Comparison of ENCODE assay signal across 10 mouse cellular contexts in genomic region chr14:18237381-18237780, GRCm38 (mm10). TPM values are rescaled to one million over a fixed set of nuclear protein-coding genes. Genes with fewer than 3 reads are reported as not detected.
DNase-seq lines count a peak whose midpoint lies in the region; ATAC-seq and TF ChIP-seq lines count a peak whose summit lies in the region.
"Had no signal": no experiment of that assay in that cellular context is flagged by ENCODE, and none has a peak within 500 bp of the region (broad histone marks: within the 10 kb centered on the region; RNA-seq: fewer than 3 reads in every experiment).

No protein-coding gene starts in this region.

- intact Hi-C loops in heart, postnatal 14 days (cut with DNase I) = loop anchor here (10.0 kb wide), 1 partner anchor 657 kb away; the partner anchor contains the start of gene Ube2e2

- no peaks in the 10 kb centered on the region for H3K36me3 ChIP-seq in heart, embryonic 13.5 days
- no peaks in the 10 kb centered on the region for H3K36me3 ChIP-seq in hindbrain, embryonic 13.5 days
- no peaks in the 10 kb centered on the region for H3K36me3 ChIP-seq in midbrain, embryonic 14.5 days (ENCODE audit: control insufficient read depth, insufficient read depth, low read length)
- H3K36me3 ChIP-seq: G1E had no signal

- DNase-seq in heart, postnatal 14 days = no peak
- DNase-seq in midbrain, embryonic 14.5 days = no peak
- no peak for DNase-seq in cerebellum, adult 18-20 months
- DNase-seq in adrenal gland, postnatal 10 days = no peak
- no peak for DNase-seq in layer of hippocampus, adult 9-11 months
- DNase-seq: cerebellum, adult 8-10 months had no signal

- peak overlapping the region; percentile 94 for H3K27ac ChIP-seq in heart, embryonic 13.5 days (replicated peaks)
- peak overlapping the region; percentile 26; the same call in 1 of the 2 replicates for H3K27ac ChIP-seq in bone marrow macrophage, adult 2 months (ENCODE audit: insufficient read depth, low read depth, low read length)
- H3K27ac ChIP-seq in hindbrain, embryonic 13.5 days = no peak overlapping the region
- H3K27ac ChIP-seq in midbrain, embryonic 14.5 days (replicated peaks; ENCODE audit: low read depth, low read length) = no peak overlapping the region

- no peak for TF ChIP-seq POLR2A in bone marrow macrophage, adult 2 months (IDR thresholded peaks at IDR 0.05; ENCODE audit: borderline replicate concordance, low read depth, low read length)

- H3K9me3 ChIP-seq in heart, embryonic 13.5 days = no peaks in the 10 kb centered on the region
- H3K9me3 ChIP-seq in hindbrain, embryonic 13.5 days = no peaks in the 10 kb centered on the region
- H3K9me3 ChIP-seq in midbrain, embryonic 14.5 days (ENCODE audit: control insufficient read depth, low read length) = no peaks in the 10 kb centered on the region
- H3K9me3 ChIP-seq: G1E had no signal

- no peak for ATAC-seq in heart, embryonic 13.5 days (ENCODE audit: extremely low read depth, insufficient number of reproducible peaks, low FRiP score, low TSS enrichment)
- no peak for ATAC-seq in hindbrain, embryonic 13.5 days (ENCODE audit: low FRiP score)
- no peak for ATAC-seq in midbrain, embryonic 14.5 days (ENCODE audit: low FRiP score, low TSS enrichment)

- H3K4me1 ChIP-seq in heart, embryonic 13.5 days = peaks cover 44% of the 10 kb centered on the region
- H3K4me1 ChIP-seq in bone marrow macrophage, adult 2 months (ENCODE audit: control insufficient read depth, insufficient read depth, low read length) = peaks cover 20% of the 10 kb centered on the region
- H3K4me1 ChIP-seq in hindbrain, embryonic 13.5 days (replicated peaks) = no peaks in the 10 kb centered on the region
- H3K4me1 ChIP-seq in midbrain, embryonic 14.5 days (ENCODE audit: control insufficient read depth, insufficient read depth, low read length) = no peaks in the 10 kb centered on the region

- H3K27me3 ChIP-seq in heart, embryonic 13.5 days (replicated peaks) = no peaks in the 10 kb centered on the region
- no peaks in the 10 kb centered on the region for H3K27me3 ChIP-seq in hindbrain, embryonic 13.5 days
- no peaks in the 10 kb centered on the region for H3K27me3 ChIP-seq in midbrain, embryonic 14.5 days (ENCODE audit: control insufficient read depth, insufficient read depth, low read length)

- peak overlapping the region; percentile 78 for H3K4me2 ChIP-seq in heart, embryonic 13.5 days
- H3K4me2 ChIP-seq in hindbrain, embryonic 13.5 days = peak overlapping the region; percentile 73; the same call in 1 of the 2 replicates
- H3K4me2 ChIP-seq in midbrain, embryonic 14.5 days (ENCODE audit: low read length) = peak overlapping the region; percentile 79

- peak overlapping the region; percentile 88; the same call in 1 of the 2 replicates for H3K9ac ChIP-seq in heart, embryonic 13.5 days
- no peak overlapping the region for H3K9ac ChIP-seq in hindbrain, embryonic 13.5 days
- no peak overlapping the region for H3K9ac ChIP-seq in midbrain, embryonic 14.5 days (replicated peaks; ENCODE audit: low read length)

- TF ChIP-seq CTCF in bone marrow macrophage, adult 2 months (IDR thresholded peaks at IDR 0.05; ENCODE audit: low read depth, low read length) = no peak

- WGBS in heart, embryonic 13.5 days = 75% methylated on average over 4 of the region's 4 CpGs
- 63% methylated on average over 4 of the region's 4 CpGs for WGBS in hindbrain, embryonic 13.5 days
- WGBS in midbrain, embryonic 14.5 days = 42% methylated on average over 4 of the region's 4 CpGs

- peak overlapping the region; percentile 92 for H3K4me3 ChIP-seq in heart, embryonic 13.5 days
- H3K4me3 ChIP-seq in bone marrow macrophage, adult 2 months (ENCODE audit: insufficient read depth, low read length) = peak overlapping the region; percentile 89; the same call in 1 of the 2 replicates
- H3K4me3 ChIP-seq in hindbrain, embryonic 13.5 days = no peak overlapping the region; the same call in 1 of the 2 replicates
- peak overlapping the region; percentile 83 for H3K4me3 ChIP-seq in midbrain, embryonic 14.5 days (replicated peaks; ENCODE audit: low read depth, low read length)

RNA-seq across cellular contexts. Expression of gene Nr1d2, which starts 1.5 kb away (rescaled TPM):
- 10.0 and 10.9 TPM in 2 replicates for polyA plus RNA-seq in heart, embryonic 13.5 days (2015; fragmentation: Nextera tagmentation; extraction: Ambion mirVana)
- total RNA-seq in heart, postnatal 14 days (2021) = 10 to 100 TPM; 56.8 to 60.5 TPM
- polyA plus RNA-seq in bone marrow macrophage, adult 2 months (2012; ENCODE audit: insufficient read depth, insufficient read length, missing spikeins) = 44.7 and 47.6 TPM in 2 replicates
- polyA plus RNA-seq in hindbrain, embryonic 13.5 days (2015; fragmentation: Nextera tagmentation; extraction: Ambion mirVana) = 3.7 and 4.1 TPM in 2 replicates
- polyA plus RNA-seq in midbrain, embryonic 14.5 days (2014; fragmentation: Nextera tagmentation; extraction: Ambion mirVana) = 3.6 and 7.0 TPM in 2 replicates
- total RNA-seq in adrenal gland, postnatal 10 days (2021) = 10 to 100 TPM; 32.3 to 51.7 TPM

RNA-seq across cellular contexts. Expression of gene Nkiras1, which starts 33.6 kb away (rescaled TPM):
- 17.1 and 20.5 TPM in 2 replicates for polyA plus RNA-seq in heart, embryonic 13.5 days (2015; fragmentation: Nextera tagmentation; extraction: Ambion mirVana)
- total RNA-seq in heart, postnatal 14 days (2021) = 10 to 100 TPM; 34.6 to 36.3 TPM
- polyA plus RNA-seq in bone marrow macrophage, adult 2 months (2012; ENCODE audit: insufficient read depth, insufficient read length, missing spikeins) = 10.6 and 14.1 TPM in 2 replicates
- polyA plus RNA-seq in hindbrain, embryonic 13.5 days (2015; fragmentation: Nextera tagmentation; extraction: Ambion mirVana) = 40.1 and 43.1 TPM in 2 replicates
- polyA plus RNA-seq in midbrain, embryonic 14.5 days (2014; fragmentation: Nextera tagmentation; extraction: Ambion mirVana) = 38.0 and 54.5 TPM in 2 replicates
- total RNA-seq in adrenal gland, postnatal 10 days (2021) = 10 to 100 TPM; 19.4 to 24.0 TPM

RNA-seq across cellular contexts. Expression of gene Rpl15, which starts 33.8 kb away (rescaled TPM):
- polyA plus RNA-seq in heart, embryonic 13.5 days (2015; fragmentation: Nextera tagmentation; extraction: Ambion mirVana) = 267 and 295 TPM in 2 replicates
- 100 to 1,000 TPM; 622 to 682 TPM for total RNA-seq in heart, postnatal 14 days (2021)
- 508 and 615 TPM in 2 replicates for polyA plus RNA-seq in bone marrow macrophage, adult 2 months (2012; ENCODE audit: insufficient read depth, insufficient read length, missing spikeins)
- 296 and 314 TPM in 2 replicates for polyA plus RNA-seq in hindbrain, embryonic 13.5 days (2015; fragmentation: Nextera tagmentation; extraction: Ambion mirVana)
- 350 and 371 TPM in 2 replicates for polyA plus RNA-seq in midbrain, embryonic 14.5 days (2014; fragmentation: Nextera tagmentation; extraction: Ambion mirVana)
- total RNA-seq in adrenal gland, postnatal 10 days (2021) = 100 to 1,000 TPM; 997 to 998 TPM

Comparison
In these comparisons a context has a peak if more than half of its experiments do, and no peak if none do; other contexts are left out.
1. H3K27ac ChIP-seq: peak in heart, embryonic 13.5 days (single experiment) and bone marrow macrophage, adult 2 months (single experiment); none in hindbrain, embryonic 13.5 days (single experiment) and midbrain, embryonic 14.5 days (single experiment).
2. Peak in every context shown above with its lines, with median percentiles within 50 percentile points of each other: H3K4me2 ChIP-seq.